Mouse (Mus musculus): Measurements from ENCODE around the gene Tsga10. TPM values are rescaled to one million over a fixed set of nuclear protein-coding genes. Genes with fewer than 3 reads are reported as not detected.

Gene Tsga10
- total and polyA plus RNA-seq, 3 experiments, result 0.47 to 0.57 (median 0.55) TPM

- no peak overlapping the region for H3K4me3 ChIP-seq (replicated peaks in 1 of 3; ENCODE audit: low read depth in 2 of 3, low read length in 2 of 3, poor library complexity in 1 of 3)
- no peaks in the 10 kb centered on the region for H3K79me2 ChIP-seq (replicated peaks; ENCODE audit: control insufficient read depth, extremely low read depth, insufficient read depth, poor library complexity, severe bottlenecking)
- H3K4me2 ChIP-seq (ENCODE audit: insufficient read depth, low read depth, poor library complexity, severe bottlenecking), result no peak overlapping the region
- in situ Hi-C loops (cut with MboI; ENCODE audit: low pct_ligation_motif_present, low pct_unique_long_range_greater_than_20kb, low sequenced_read_pairs) (no loop called here), dilution Hi-C loops (cut with MboI; ENCODE audit: extremely low pct_ligation_motif_present, extremely low pct_unique_long_range_greater_than_20kb, low sequenced_read_pairs) (no loop called here)
- H3K27ac ChIP-seq (ENCODE audit: insufficient read depth, low read depth), result no peak overlapping the region
- no peaks in the 10 kb centered on the region for H3K27me3 ChIP-seq (replicated peaks)
- TF ChIP-seq RCOR1 (conservative IDR thresholded peaks at IDR 0.05; ENCODE audit: low read depth, low read length) (no peak), CTCF (conservative IDR thresholded peaks at IDR 0.05 in 1 of 2, IDR thresholded peaks at IDR 0.05 in 1 of 2; ENCODE audit: low read depth in 2 of 2, low read length in 2 of 2) (no peak), ELF1 (IDR thresholded peaks at IDR 0.05; ENCODE audit: low read depth, low read length) (no peak), E2F4 (IDR thresholded peaks at IDR 0.05; ENCODE audit: insufficient replicate concordance, low read depth, low read length) (no peak), GABPA (IDR thresholded peaks at IDR 0.05; ENCODE audit: insufficient replicate concordance, low read depth, low read length) (no peak), MXI1 (IDR thresholded peaks at IDR 0.05; ENCODE audit: low read depth, low read length) (no peak), JUND (conservative IDR thresholded peaks at IDR 0.05; ENCODE audit: low read depth, low read length) (no peak), BHLHE40 (IDR thresholded peaks at IDR 0.05; ENCODE audit: low read depth, low read length) (no peak), NRF1 (IDR thresholded peaks at IDR 0.05; ENCODE audit: low read depth, low read length) (no peak), ZMIZ1 (IDR thresholded peaks at IDR 0.05; ENCODE audit: low read depth, low read length) (no peak), TCF12 (IDR thresholded peaks at IDR 0.05; ENCODE audit: low read depth, low read length) (no peak), MAZ (IDR thresholded peaks at IDR 0.05; ENCODE audit: low read depth, low read length) (no peak), JUN (IDR thresholded peaks at IDR 0.05; ENCODE audit: insufficient read depth, low read depth, low read length) (no peak), NELFE (IDR thresholded peaks at IDR 0.05; ENCODE audit: low read depth, low read length) (no peak), RAD21 (IDR thresholded peaks at IDR 0.05; ENCODE audit: low read depth, low read length) (no peak), POLR2A (IDR thresholded peaks at IDR 0.05; ENCODE audit: low read depth, low read length) (no peak), SIN3A (IDR thresholded peaks at IDR 0.05; ENCODE audit: low read length) (no peak), USF1 (IDR thresholded peaks at IDR 0.05; ENCODE audit: low read depth, low read length) (no peak), USF2 (conservative IDR thresholded peaks at IDR 0.05; ENCODE audit: low read depth, low read length) (no peak)
- no peak overlapping the region for H3K9ac ChIP-seq (ENCODE audit: insufficient read depth, low read depth)
- H3K9me3 ChIP-seq (replicated peaks; ENCODE audit: low read length), result peaks cover 8% of the 10 kb centered on the region
- H3K4me1 ChIP-seq (ENCODE audit: control insufficient read depth in 1 of 2, insufficient read depth in 2 of 2), result peaks cover 0 to 3% of the 10 kb centered on the region in 2 experiments; a peak in 1 of 4 replicates
- no peaks in the 10 kb centered on the region for H3K36me3 ChIP-seq (replicated peaks in 1 of 2; ENCODE audit: control insufficient read depth in 1 of 2, insufficient read depth in 1 of 2, low read length in 1 of 2)
- DNase-seq (ENCODE audit: extremely low read depth), result no peak
Measured at GRCm38 (mm10) chr1:37711596-37712356, 154.5 kb downstream of the Tsga10 start.

DNA sequence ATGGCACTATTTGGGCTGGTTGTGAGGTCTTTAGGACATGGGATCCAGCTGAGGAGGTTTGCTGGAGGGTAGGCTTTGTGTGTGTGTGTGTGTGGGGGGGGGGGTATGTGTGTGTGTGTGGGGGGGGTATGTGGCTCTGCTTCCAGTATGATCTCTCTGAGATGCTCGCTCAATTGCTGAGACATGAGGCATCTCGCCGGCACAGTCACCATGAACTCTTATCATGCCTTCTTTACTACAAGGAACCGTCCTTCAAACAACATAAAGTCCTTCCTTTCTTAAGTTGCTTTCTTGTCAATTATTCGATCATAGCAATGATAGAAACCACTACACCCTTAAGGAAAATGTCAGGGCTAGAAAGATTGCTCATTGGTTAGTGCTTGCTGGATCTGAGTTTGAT is 155.1 kb downstream of the Tsga10 start:
- no peaks in the 10 kb centered on the region for H3K79me2 ChIP-seq (replicated peaks; ENCODE audit: control insufficient read depth, extremely low read depth, insufficient read depth, poor library complexity, severe bottlenecking)
- dilution Hi-C loops (cut with MboI; ENCODE audit: extremely low pct_ligation_motif_present, extremely low pct_unique_long_range_greater_than_20kb, low sequenced_read_pairs), result no loop called here
- H3K36me3 ChIP-seq (replicated peaks in 1 of 2; ENCODE audit: control insufficient read depth in 1 of 2, insufficient read depth in 1 of 2, low read length in 1 of 2), result no peaks in the 10 kb centered on the region
- no peak overlapping the region for H3K27ac ChIP-seq (ENCODE audit: insufficient read depth, low read depth)
- peaks cover 8% of the 10 kb centered on the region for H3K9me3 ChIP-seq (replicated peaks; ENCODE audit: low read length)
- H3K4me3 ChIP-seq (replicated peaks in 1 of 3; ENCODE audit: low read depth in 2 of 3, low read length in 2 of 3, poor library complexity in 1 of 3), result no peak overlapping the region
- H3K27me3 ChIP-seq (replicated peaks), result no peaks in the 10 kb centered on the region
- H3K9ac ChIP-seq (ENCODE audit: insufficient read depth, low read depth), result no peak overlapping the region
- in situ Hi-C loops (cut with MboI; ENCODE audit: low pct_ligation_motif_present, low pct_unique_long_range_greater_than_20kb, low sequenced_read_pairs), result no loop called here
- no peak for TF ChIP-seq RCOR1 (conservative IDR thresholded peaks at IDR 0.05; ENCODE audit: low read depth, low read length)
- TF ChIP-seq CTCF (conservative IDR thresholded peaks at IDR 0.05 in 1 of 2, IDR thresholded peaks at IDR 0.05 in 1 of 2; ENCODE audit: low read depth in 2 of 2, low read length in 2 of 2), result no peak
- no peak for TF ChIP-seq USF1 (IDR thresholded peaks at IDR 0.05; ENCODE audit: low read depth, low read length)
- TF ChIP-seq IRF4 (IDR thresholded peaks at IDR 0.05; ENCODE audit: low read depth, low read length), result no peak
- TF ChIP-seq HCFC1 (IDR thresholded peaks at IDR 0.05; ENCODE audit: low read depth, low read length), result no peak
- TF ChIP-seq MAX (IDR thresholded peaks at IDR 0.05; ENCODE audit: low read length), result no peak
- no peak for TF ChIP-seq BHLHE40 (IDR thresholded peaks at IDR 0.05; ENCODE audit: low read depth, low read length)
- TF ChIP-seq TCF12 (IDR thresholded peaks at IDR 0.05; ENCODE audit: low read depth, low read length), result no peak
- no peak for TF ChIP-seq ZNF384 (IDR thresholded peaks at IDR 0.05; ENCODE audit: low read depth, low read length)
- no peak for TF ChIP-seq RAD21 (IDR thresholded peaks at IDR 0.05; ENCODE audit: low read depth, low read length)
- TF ChIP-seq MYC (IDR thresholded peaks at IDR 0.05; ENCODE audit: low read depth, low read length), result no peak
- no peak for TF ChIP-seq MEF2A (IDR thresholded peaks at IDR 0.05; ENCODE audit: borderline replicate concordance, low read depth, low read length)
- TF ChIP-seq PAX5 (IDR thresholded peaks at IDR 0.05; ENCODE audit: low read length), result no peak
- TF ChIP-seq ZC3H11A (IDR thresholded peaks at IDR 0.05; ENCODE audit: low read depth, low read length), result no peak
- no peak for TF ChIP-seq NRF1 (IDR thresholded peaks at IDR 0.05; ENCODE audit: low read depth, low read length)
- no peak for TF ChIP-seq MXI1 (IDR thresholded peaks at IDR 0.05; ENCODE audit: low read depth, low read length)
- TF ChIP-seq ELF1 (IDR thresholded peaks at IDR 0.05; ENCODE audit: low read depth, low read length), result no peak
- H3K4me2 ChIP-seq (ENCODE audit: insufficient read depth, low read depth, poor library complexity, severe bottlenecking), result no peak overlapping the region
- H3K4me1 ChIP-seq (ENCODE audit: control insufficient read depth in 1 of 2, insufficient read depth in 2 of 2), result peaks cover 0 to 3% of the 10 kb centered on the region in 2 experiments; a peak in 1 of 4 replicates
- DNase-seq (ENCODE audit: extremely low read depth), result no peak
